Mouse (Mus musculus) c-Kit-negative CD71-positive TER-119-positive erythroid progenitor cells, embryonic 14.5 days (primary cell): ENCODE measurements around the gene Trim42.

Experiments used
- DNase-seq: peaks from one replicate; pipeline ENCODE4 v3.0.0-alpha.2; 2013; ENCODE audit warnings: low read depth, low spot score

Gene Trim42

GRCm38 (mm10) chr9:97369591-97369990, at the start of gene Trim42:
Gene Trim42 (minus strand): TSS chr9:97369958.
- no peak for DNase-seq

GRCm38 (mm10) chr9:97414876-97415668, 45.3 kb upstream of the Trim42 start:
- no peak for DNase-seq

- no peak for DNase-seq
Observed at GRCm38 (mm10) chr9:97408142-97408541, 38.4 kb upstream of the Trim42 start.

DNA sequence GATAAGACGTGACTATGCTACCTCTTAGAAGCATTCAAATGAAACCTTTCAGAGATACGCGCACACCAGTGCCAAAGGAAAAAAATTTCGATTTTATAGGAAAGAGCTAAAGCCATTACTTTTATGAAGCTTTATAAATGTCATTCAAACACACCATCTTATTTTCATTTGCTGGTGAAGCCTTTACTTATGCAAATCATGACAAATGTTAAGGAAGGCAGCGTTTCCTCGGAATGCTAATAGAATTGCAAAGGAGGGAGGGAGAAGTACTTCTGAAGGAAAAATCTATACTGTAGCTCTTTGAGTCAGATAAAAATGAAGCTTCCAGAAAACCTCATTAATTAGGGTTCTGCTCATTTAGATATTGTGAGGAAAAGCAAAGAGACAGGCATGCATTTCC, 13.3 kb downstream of the Trim42 start:
- DNase-seq = no peak

DNA sequence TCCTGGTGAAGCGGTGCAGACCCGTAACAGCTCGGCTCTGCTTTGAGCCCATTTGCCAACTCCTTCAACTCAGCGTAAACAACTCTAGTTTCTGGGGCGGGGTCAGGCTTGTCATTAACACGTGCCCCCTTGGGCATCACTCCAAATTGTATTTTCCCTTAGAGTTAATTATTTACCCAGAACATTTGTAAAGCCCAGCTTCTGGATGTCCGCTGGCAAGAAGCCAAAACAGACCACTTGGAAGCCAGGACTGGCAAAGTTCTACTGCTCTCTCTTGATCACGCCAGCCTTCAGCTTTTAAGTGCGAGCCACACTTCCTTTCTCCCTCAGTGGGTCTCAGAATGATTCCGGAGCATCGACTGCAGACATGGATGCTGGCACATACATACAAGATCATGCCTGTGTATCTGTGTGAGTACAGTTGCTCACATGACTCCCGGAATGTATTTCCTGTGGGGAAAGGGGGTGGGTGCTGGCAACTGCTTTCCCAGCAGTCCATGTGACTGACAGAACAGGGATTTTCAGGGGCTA, 24.9 kb downstream of the Trim42 start:
- DNase-seq = no peak

DNA sequence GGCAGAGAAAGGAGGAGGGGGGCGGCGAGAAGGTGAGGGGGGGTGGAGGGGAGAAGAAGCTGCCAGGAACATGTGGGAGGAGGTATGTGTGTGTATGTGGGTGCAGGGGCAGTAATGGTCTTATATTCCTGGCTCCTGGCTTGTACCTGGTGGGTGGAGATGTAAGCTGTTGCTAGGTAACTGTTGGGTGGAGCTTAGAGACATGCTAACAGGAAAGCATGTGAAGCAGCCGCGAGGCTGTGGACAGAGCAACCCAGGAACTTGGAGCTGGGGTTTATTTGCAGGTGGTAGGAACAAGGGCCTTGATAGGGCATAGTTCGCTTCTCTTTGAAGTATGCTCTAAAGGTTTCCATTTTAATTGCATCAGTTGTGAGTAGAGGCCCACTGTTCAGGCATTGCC, 28.0 kb downstream of the Trim42 start:
- DNase-seq = no peak

GRCm38 (mm10) chr9:97322846-97323245, 46.9 kb downstream of the Trim42 start:
- DNase-seq = no peak

DNA sequence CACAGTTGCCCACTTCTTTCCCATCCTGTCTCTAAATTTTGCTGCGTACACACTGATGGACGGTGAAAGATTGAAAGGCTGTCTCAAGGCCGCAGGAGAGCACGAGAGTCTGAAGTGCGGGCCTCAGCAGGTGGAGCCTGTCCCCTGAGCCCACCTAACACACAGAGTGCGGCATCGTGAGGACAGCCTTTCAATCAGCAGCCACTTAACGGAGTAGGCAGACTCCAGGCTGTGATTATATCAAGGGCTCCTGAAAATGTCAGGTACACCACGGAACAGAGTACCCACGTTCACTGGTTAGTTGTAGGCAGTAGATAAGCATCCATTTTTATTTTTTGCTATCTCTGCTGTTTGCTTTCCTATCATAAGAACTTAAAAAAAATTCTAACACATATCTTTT, 47.6 kb downstream of the Trim42 start:
- no peak for DNase-seq

DNA sequence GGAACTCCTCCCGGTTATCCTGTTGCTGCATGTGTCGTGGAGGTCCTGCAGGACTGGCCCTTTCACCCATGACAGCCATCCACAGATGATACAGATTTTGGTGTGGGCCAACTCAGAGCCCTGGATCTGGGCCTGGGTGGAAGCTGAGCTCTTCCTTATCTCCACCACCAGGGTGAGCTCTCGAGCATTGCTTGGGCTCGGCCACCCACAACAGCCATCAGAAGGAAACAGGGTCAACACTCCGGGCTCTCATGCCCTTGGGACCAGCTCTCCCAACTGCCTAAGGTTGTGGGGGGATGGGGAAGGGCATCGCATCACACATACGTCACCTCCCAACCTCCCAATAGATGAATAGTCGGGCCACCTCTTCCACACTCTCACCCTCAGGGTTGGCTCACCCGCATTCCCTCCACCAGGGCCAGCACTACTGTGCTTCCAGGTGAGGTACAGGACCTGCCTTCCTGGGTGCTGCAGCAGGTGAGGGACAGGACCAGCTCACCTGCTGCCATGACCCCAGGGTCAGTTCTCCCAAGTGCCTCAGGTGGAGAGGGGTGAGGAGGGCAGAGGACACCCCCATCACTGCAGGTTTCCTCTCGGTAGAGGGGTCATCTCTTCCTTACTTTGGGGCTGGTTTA, 54.2 kb downstream of the Trim42 start:
- DNase-seq = no peak

DNA sequence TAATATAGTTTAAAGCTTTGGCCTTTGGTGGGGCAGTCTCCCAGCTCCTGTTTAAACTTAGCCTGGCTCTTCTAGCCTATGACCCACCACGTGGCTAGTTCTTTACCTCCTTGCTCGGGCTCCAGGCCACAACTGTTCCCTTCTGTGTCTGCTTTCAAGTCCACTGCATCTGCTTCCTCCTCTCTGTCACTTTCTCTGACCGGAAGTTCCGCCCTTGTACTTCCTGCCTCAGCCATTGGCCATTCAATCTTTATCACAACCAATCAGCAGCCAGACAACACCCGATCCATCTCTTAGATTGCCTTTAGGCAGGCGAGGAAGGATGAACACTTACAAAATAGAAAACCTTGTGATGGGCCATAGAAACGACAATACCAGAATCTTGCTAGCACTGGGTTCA, 58.1 kb downstream of the Trim42 start:
- no peak for DNase-seq

- DNase-seq = no peak
Observed at GRCm38 (mm10) chr9:97309509-97310053, 60.2 kb downstream of the Trim42 start.

- no peak for DNase-seq
Observed at GRCm38 (mm10) chr9:97307705-97308485, 61.9 kb downstream of the Trim42 start.
